Mouse (Mus musculus): ENCODE measurements at regions not wholly inside any gene's neighbourhood (a gene's known extent, or its start where the extent isn't known, plus 50 kb on each side); places are given as distances from the start of the nearest gene placed in this dataset.

DNA sequence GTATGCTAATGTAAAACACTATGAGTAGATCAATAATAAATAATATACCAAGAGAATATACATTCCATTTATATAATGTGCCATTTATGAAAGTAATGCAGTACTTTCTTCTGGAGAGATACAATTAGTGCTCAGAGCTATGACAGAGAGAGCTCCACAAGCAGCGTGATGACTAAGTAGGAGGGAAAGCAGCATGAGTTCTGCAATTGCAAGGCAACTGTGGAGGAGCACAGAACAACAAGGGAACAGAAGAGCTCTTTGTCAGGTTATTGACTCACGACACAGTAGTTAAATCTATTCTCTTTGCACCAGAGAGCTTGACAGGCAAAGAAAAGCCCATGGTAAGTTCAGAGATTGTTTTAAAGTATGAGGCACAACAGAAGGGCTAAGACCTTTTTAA lies 115.0 kb upstream of the Gnpda2 start:
- Histone ChIP-seq H3K4me3 (ENCODE audit: control insufficient read depth in 1 of 2, insufficient read depth in 1 of 2, low read depth in 2 of 2, low read length in 2 of 2) (no peak overlapping the region), H3K4me1 (ENCODE audit: control insufficient read depth in 1 of 2, insufficient read depth in 2 of 2, low read length in 2 of 2) (no peaks in the 10 kb centered on the region), H3K36me3 (ENCODE audit: control insufficient read depth in 1 of 2, insufficient read depth in 2 of 2, low read length in 2 of 2) (no peaks in the 10 kb centered on the region), H3K9me3 (replicated peaks; ENCODE audit: insufficient read depth, low read length) (no peaks in the 10 kb centered on the region), H3K9ac (ENCODE audit: control insufficient read depth, low read depth, low read length, poor library complexity, severe bottlenecking) (no peak overlapping the region), H3K79me2 (ENCODE audit: control insufficient read depth, insufficient read depth, low read length, poor library complexity) (no peaks in the 10 kb centered on the region), H3K27me3 (ENCODE audit: control insufficient read depth in 1 of 2, insufficient read depth in 2 of 2, low read length in 2 of 2) (no peaks in the 10 kb centered on the region), H3K27ac (ENCODE audit: control insufficient read depth, low read depth, low read length) (no peak overlapping the region)
- no peak for DNase-seq (ENCODE audit: low read depth, low spot score)
- TF ChIP-seq BHLHE40 (IDR thresholded peaks at IDR 0.05; ENCODE audit: borderline replicate concordance, low read depth, low read length) (no peak), TAL1 (IDR thresholded peaks at IDR 0.05; ENCODE audit: low read length) (no peak), RCOR1 (IDR thresholded peaks at IDR 0.05; ENCODE audit: low read depth, low read length) (no peak), USF1 (IDR thresholded peaks at IDR 0.05; ENCODE audit: low read depth, low read length) (no peak), GATA1 (IDR thresholded peaks at IDR 0.05; ENCODE audit: low read depth, low read length) (no peak), CHD2 (IDR thresholded peaks at IDR 0.05; ENCODE audit: low read length) (no peak), HCFC1 (IDR thresholded peaks at IDR 0.05; ENCODE audit: low read depth, low read length) (no peak), CTCF (IDR thresholded peaks at IDR 0.05 in 2 of 3, conservative IDR thresholded peaks at IDR 0.05 in 1 of 3; ENCODE audit: control insufficient read depth in 1 of 3, insufficient read depth in 1 of 3, low read depth in 2 of 3, low read length in 3 of 3, poor library complexity in 1 of 3, severe bottlenecking in 1 of 3) (no peak), TBP (IDR thresholded peaks at IDR 0.05; ENCODE audit: low read depth, low read length) (no peak), POLR2AphosphoS2 (IDR thresholded peaks at IDR 0.05; ENCODE audit: low read length) (no peak)

DNA sequence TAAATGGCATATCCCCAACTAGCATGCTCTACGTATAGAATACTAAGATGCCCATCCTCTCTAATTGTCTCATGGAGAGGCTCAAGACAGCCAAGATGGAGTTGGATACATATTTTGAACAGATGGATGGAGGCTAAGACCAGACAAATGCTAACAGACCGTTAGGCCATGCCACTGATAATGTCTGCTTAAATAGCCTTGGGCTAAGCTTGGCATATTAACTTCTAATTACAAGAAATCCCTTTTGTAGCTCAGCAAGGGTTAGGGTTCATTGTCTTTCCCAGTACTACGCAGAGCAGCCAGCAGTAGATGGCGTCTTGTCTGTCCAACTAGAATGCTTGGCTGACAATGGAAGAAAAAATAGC lies 113.0 kb upstream of the Gnpda2 start:
- Histone ChIP-seq H3K79me2 (ENCODE audit: control insufficient read depth, insufficient read depth, low read length, poor library complexity) (no peaks in the 10 kb centered on the region), H3K36me3 (ENCODE audit: control insufficient read depth in 1 of 2, insufficient read depth in 2 of 2, low read length in 2 of 2) (no peaks in the 10 kb centered on the region), H3K4me3 (ENCODE audit: control insufficient read depth in 1 of 2, insufficient read depth in 1 of 2, low read depth in 2 of 2, low read length in 2 of 2) (no peak overlapping the region), H3K27me3 (ENCODE audit: control insufficient read depth in 1 of 2, insufficient read depth in 2 of 2, low read length in 2 of 2) (no peaks in the 10 kb centered on the region), H3K9me3 (replicated peaks; ENCODE audit: insufficient read depth, low read length) (no peaks in the 10 kb centered on the region), H3K9ac (ENCODE audit: control insufficient read depth, low read depth, low read length, poor library complexity, severe bottlenecking) (no peak overlapping the region), H3K4me1 (ENCODE audit: control insufficient read depth in 1 of 2, insufficient read depth in 2 of 2, low read length in 2 of 2) (no peaks in the 10 kb centered on the region), H3K27ac (ENCODE audit: control insufficient read depth, low read depth, low read length) (no peak overlapping the region)
- no peak for TF ChIP-seq NRF1 (IDR thresholded peaks at IDR 0.05; ENCODE audit: insufficient read depth, low read depth, low read length, poor library complexity, severe bottlenecking)
- no peak for TF ChIP-seq USF2 (IDR thresholded peaks at IDR 0.05; ENCODE audit: borderline replicate concordance in 1 of 2, insufficient read depth in 1 of 2, low read depth in 1 of 2, low read length in 2 of 2)
- TF ChIP-seq GABPA (IDR thresholded peaks at IDR 0.05; ENCODE audit: low read depth, low read length): no peak
- TF ChIP-seq KAT2A (conservative IDR thresholded peaks at IDR 0.05; ENCODE audit: low read depth, low read length): no peak
- no peak for TF ChIP-seq SMC3 (IDR thresholded peaks at IDR 0.05; ENCODE audit: low read depth, low read length)
- no peak for TF ChIP-seq RCOR1 (IDR thresholded peaks at IDR 0.05; ENCODE audit: low read depth, low read length)
- no peak for TF ChIP-seq ELF1 (IDR thresholded peaks at IDR 0.05; ENCODE audit: low read depth, low read length)
- TF ChIP-seq JUND (IDR thresholded peaks at IDR 0.05; ENCODE audit: low read depth, low read length): no peak
- no peak for TF ChIP-seq TAL1 (IDR thresholded peaks at IDR 0.05; ENCODE audit: low read length)
- no peak for TF ChIP-seq CHD1 (IDR thresholded peaks at IDR 0.05; ENCODE audit: low read depth, low read length)
- no peak for TF ChIP-seq CTCF (IDR thresholded peaks at IDR 0.05 in 2 of 3, conservative IDR thresholded peaks at IDR 0.05 in 1 of 3; ENCODE audit: control insufficient read depth in 1 of 3, insufficient read depth in 1 of 3, low read depth in 2 of 3, low read length in 3 of 3, poor library complexity in 1 of 3, severe bottlenecking in 1 of 3)
- no peak for TF ChIP-seq ZC3H11A (IDR thresholded peaks at IDR 0.05; ENCODE audit: low read depth, low read length)
- no peak for TF ChIP-seq MYC (IDR thresholded peaks at IDR 0.05; ENCODE audit: low read depth, low read length)
- no peak for TF ChIP-seq ZNF384 (IDR thresholded peaks at IDR 0.05; ENCODE audit: low read depth, low read length)
- TF ChIP-seq MAFK (IDR thresholded peaks at IDR 0.05; ENCODE audit: borderline replicate concordance, low read depth, low read length): no peak
- no peak for TF ChIP-seq E2F4 (IDR thresholded peaks at IDR 0.05; ENCODE audit: borderline replicate concordance, low read depth, low read length)
- TF ChIP-seq MXI1 (IDR thresholded peaks at IDR 0.05; ENCODE audit: low read depth, low read length): no peak
- no peak for TF ChIP-seq NELFE (IDR thresholded peaks at IDR 0.05; ENCODE audit: low read depth, low read length)
- no peak for TF ChIP-seq MYB (IDR thresholded peaks at IDR 0.05; ENCODE audit: low read depth, low read length)
- no peak for TF ChIP-seq ZKSCAN1 (IDR thresholded peaks at IDR 0.05; ENCODE audit: low read depth, low read length)
- no peak for DNase-seq (ENCODE audit: low read depth, low spot score)
